Mouse (Mus musculus) neutrophil, adult 65 days (primary cell): ENCODE data around the gene Gm35315. TPM values are rescaled to one million over a fixed set of nuclear protein-coding genes. Genes with fewer than 3 reads are reported as not detected.

Experiments used
- total RNA-seq: library from RNA; stranded (reverse); gene quantifications from 2 replicates; pipeline ENCODE4 v1.2.4, GENCODE M21; 2023

Gm35315 gene
- not detected in 2 replicates for total RNA-seq

DNA sequence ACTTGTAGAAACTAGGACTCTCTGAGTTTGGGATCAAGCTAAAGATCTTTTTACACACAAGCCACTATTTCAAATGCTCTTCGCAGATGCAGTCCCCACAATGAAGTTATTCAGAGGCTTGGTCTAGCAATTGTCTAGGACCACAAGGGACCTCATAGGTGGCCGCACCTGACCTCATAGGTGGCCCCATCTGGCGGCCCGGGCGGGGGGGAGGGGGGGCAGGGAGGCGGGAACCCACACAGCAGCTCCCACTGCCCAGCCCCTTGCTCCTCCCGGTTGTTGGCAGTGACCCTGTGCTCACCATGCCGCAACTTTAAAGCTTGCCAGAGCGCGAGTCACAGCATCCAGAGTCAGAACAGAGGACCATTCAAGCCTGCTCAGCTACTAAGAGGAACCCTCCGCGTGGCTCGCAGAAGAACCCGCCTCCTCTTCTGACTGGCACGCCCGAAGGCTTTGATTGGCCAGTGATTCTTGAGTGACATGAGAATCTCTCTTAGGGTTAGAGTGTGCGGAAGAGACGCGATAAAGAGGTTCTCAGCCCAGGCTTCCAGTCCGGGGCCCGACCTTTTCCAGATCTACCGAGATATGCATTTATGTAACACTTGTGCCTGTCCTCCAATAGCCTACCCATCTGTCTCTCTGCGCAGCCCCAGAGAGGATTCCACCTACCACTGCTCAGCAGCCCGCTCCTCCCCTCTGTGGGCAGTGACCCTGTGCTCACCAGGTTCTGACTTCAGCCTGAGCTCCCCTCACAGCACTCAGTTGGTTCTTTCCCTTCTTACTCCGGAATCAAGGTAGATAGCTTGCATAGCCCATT is at the start of gene Gm35315:
Gene Gm35315 (minus strand): TSS at position 391 of the 817 bp plus-strand sequence.

DNA sequence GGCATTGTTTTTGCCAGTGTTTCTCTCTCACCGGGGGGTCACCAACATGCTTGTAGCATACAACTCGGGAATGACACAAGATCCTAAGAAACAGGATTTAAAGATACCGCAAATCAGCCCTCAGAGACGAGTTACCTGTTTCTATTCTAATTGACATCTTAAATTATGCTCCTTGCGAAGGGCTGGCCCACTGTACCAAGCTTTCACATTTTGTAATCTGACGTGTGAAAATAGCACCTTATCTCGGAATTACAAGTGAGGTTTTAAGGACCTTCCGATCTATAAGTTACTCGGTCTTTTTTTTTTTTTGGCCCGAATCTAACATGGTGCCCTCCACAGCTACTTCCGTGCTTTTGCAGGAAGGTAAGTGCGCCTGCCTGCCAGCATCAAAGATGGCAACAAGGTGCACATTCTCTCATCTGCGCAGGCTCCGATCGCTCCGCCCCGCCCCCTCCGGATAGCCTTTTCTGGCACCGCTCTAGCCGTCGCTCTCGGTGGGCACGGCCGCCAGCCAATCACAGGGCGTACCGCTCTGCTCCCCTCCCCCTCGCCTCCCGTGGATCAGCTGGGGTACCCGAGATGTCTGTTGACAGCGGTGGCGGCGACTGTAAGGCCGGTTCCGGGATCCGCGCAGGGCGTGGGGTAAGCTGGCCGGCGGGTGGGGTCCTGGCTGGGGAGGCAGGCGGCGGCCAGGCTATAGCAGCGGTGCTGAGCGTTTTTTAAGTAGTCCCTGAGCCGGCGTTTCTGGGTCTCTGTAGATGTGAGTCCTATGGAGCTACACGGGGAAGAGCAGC is 41.3 kb upstream of the Gm35315 start, which contains the start of gene Chfr:
Gene Chfr (plus strand): TSS at position 550 of the 794 bp plus-strand sequence.

DNA sequence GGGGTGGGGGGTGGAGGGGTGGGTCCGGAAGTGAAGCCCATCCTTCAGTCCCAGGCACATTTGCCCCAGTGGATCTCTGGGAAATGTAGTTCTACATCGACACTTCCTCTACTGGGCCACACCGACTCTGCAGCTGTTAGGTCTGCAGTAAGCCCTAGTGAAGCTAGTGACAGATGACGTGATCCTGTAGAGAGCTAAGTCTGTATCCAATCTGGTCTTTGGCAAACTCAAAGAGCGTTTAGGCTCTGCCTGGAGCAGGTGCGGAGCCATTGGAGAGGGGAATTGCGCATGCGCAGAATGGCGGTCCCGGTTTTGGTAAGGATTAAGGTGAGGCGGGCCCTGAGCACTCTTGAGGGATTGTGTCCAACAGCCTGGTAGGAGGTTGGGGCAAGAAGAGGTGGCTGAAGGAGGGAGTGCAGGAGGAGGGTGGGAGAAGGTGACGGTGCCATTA is 15.8 kb upstream of the Gm35315 start, which contains the start of gene Zfp605:
Gene Zfp605 (plus strand): TSS at position 102 of the 451 bp plus-strand sequence.

DNA sequence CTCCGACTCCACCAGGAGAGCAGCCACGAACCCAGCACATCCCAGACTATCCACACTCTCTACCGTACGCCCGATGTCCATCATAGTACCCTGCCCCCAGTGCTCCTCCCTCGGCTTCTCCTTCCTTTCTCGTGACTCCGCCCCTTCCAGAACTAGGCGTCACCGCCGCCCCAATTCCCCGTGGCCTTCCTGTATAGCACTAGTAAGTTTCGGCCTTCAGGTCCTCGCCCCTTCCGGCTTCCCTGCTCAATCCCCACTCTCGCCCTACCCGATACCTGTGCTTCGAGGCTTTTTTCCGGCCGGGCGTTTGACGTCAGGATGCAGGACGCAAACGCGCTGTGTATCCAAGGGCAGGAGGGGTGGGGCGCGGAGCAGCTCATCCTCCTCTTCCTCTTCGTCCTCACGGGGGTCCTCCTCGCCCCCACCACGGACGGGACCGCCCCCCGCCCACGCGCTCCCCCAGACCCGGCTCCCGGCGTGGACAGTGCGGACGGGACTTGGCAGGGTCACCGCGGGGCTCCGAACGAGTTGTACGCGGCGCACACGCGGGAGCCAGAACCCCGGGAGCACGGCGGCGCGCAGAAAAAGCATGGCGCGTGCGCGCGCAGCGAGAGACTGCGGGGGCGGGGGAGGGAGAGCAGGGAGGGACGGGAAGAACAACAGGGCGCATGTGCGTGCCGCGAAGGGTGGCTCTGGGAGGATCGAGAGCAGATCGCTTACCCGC is 13.5 kb upstream of the Gm35315 start, which contains the start of gene Gtpbp6:
Gene Gtpbp6 (minus strand): TSS at position 617 of the 724 bp plus-strand sequence.

DNA sequence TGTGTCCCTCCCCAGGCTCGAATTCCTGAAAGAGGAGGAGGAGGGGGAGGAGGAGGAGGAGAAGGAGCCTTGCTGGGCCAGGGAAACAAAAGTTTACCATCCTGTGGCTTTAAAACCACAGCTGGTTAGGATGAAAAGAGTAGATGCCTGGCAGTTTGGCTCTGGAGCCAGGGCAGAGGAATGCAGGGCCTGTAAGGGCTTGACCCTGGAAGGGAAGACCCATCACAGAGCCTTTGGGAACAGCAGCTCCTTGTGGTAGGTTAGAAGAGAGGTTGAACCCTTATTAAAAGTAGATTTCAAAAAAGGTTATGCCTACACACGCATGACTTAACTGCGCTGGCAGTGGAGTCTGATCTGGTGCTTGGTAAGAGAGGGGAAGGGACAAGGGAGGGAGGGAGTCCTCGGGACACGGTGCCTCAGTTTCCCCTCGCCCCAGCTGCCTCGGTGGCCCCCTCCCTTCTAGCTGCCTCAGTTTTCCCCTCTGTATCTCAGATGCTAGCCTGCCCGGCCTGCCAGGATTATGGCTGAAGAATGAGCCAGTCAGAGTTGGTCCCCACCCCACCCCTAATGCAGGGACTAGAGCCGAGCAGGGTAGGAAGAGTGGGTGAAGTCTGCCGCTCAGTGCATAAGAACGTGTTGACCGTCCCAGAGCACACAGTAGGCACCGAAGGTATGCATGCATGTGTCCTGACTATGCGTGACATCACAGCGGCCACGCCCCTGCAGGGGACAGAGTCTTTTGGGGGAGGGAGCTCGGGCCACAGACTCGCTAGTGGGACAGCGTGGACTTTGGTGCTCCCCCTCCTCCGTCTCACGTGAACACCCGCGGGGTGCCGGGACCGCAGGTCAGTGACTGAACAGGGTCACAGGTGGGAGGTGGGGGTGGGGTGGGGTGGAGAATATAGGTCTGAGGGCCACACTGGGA is 5.7 kb upstream of the Gm35315 start, which contains the start of gene Plcxd1:
Gene Plcxd1 (plus strand): TSS at position 314 of the 925 bp plus-strand sequence.

DNA sequence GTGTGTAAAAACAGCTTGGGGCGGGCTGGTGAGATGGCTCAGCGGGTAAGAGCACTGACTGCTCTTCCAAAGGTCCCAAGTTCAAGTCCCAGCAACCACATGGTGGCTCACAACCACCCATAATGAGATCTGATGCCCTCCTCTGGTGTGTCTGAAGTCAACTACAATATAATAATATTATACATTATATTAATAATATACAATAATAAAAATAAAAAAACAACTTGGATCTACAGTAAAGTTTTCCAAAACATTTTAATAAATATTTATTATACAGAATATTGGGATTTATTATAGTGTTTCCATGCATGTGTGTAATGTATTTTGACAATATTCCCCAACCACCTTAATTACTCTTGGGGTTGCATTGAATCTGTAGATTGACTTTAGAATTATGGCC is 21.8 kb downstream of the Gm35315 start, which contains the start of gene Gm17655:
Gene Gm17655 (minus strand): TSS at position 101 of the 400 bp plus-strand sequence.

Other genes starting within 250 kb of the Gm35315 start
- 6.8 and 7.7 TPM in 2 replicates for gene Gm15446, start 171.0 kb downstream of the Gm35315 start, total RNA-seq
- 6.4 and 9.3 TPM in 2 replicates for gene Zfp932, start 97.9 kb downstream of the Gm35315 start, total RNA-seq
- 3.3 and 7.6 TPM in 2 replicates for gene Gm17655, start 21.9 kb downstream of the Gm35315 start, total RNA-seq
- gene Plcxd1, start 5.5 kb upstream of the Gm35315 start, total RNA-seq: not detected in 2 replicates
- gene Gtpbp6, start 13.8 kb upstream of the Gm35315 start, total RNA-seq: 30.5 and 43.3 TPM in 2 replicates
- 2.6 and 2.7 TPM in 2 replicates for gene Zfp605, start 15.7 kb upstream of the Gm35315 start, total RNA-seq
- gene Chfr, start 41.4 kb upstream of the Gm35315 start, total RNA-seq: 66.0 and 90.4 TPM in 2 replicates
- 22.3 and 27.2 TPM in 2 replicates for gene Golga3, start 82.3 kb upstream of the Gm35315 start, total RNA-seq
- gene Ankle2, start 136.6 kb upstream of the Gm35315 start, total RNA-seq: 52.5 and 58.4 TPM in 2 replicates
- gene Pgam5, start 175.5 kb upstream of the Gm35315 start, total RNA-seq: 11.3 and 13.7 TPM in 2 replicates
- gene Pxmp2, start 191.8 kb upstream of the Gm35315 start, total RNA-seq: 1.2 and 3.0 TPM in 2 replicates
- 21.3 and 27.8 TPM in 2 replicates for gene Pole, start 191.9 kb upstream of the Gm35315 start, total RNA-seq
- gene P2rx2, start 248.8 kb upstream of the Gm35315 start, total RNA-seq: not detected in 2 replicates